Mouse (Mus musculus): ENCODE results near the gene Polr1c. TPM values are rescaled to one million over a fixed set of nuclear protein-coding genes. Genes with fewer than 3 reads are reported as not detected.
A peak's percentile ranks its signal among the peaks of the same experiment; 100 is the strongest.

Polr1c gene
- polyA plus RNA-seq, 1 experiment: 105 TPM

GRCm38 (mm10) chr17:46262201-46262694 is 14.4 kb upstream of the Polr1c start:
- no peak for TF ChIP-seq CEBPB (IDR thresholded peaks at IDR 0.05; ENCODE audit: insufficient read depth, poor library complexity, severe bottlenecking)
- TF ChIP-seq SRF (IDR thresholded peaks at IDR 0.05; ENCODE audit: control insufficient read depth, insufficient read length, low read depth): no peak
- no peak for TF ChIP-seq POLR2A (IDR thresholded peaks at IDR 0.05; ENCODE audit: insufficient read length, low read depth)
- no peak for TF ChIP-seq POLR2AphosphoS2 (IDR thresholded peaks at IDR 0.05; ENCODE audit: insufficient read length, low read depth)
- no peak for TF ChIP-seq REST (IDR thresholded peaks at IDR 0.05; ENCODE audit: insufficient read depth, insufficient read length)
- TF ChIP-seq MYOD1 (IDR thresholded peaks at IDR 0.05; ENCODE audit: control insufficient read depth in 1 of 3, insufficient read length in 2 of 3, low read depth in 2 of 3): no peak
- TF ChIP-seq TCF3 (IDR thresholded peaks at IDR 0.05; ENCODE audit: insufficient read length, low read depth): no peak
- TF ChIP-seq MAX (IDR thresholded peaks at IDR 0.05; ENCODE audit: low read depth): no peak
- TF ChIP-seq USF1 (IDR thresholded peaks at IDR 0.05; ENCODE audit: low read depth): no peak
- TF ChIP-seq E2F4 (IDR thresholded peaks at IDR 0.05; ENCODE audit: insufficient read depth): no peak
- TF ChIP-seq MYOG (IDR thresholded peaks at IDR 0.05; ENCODE audit: control insufficient read depth in 1 of 3, insufficient read depth in 1 of 3, insufficient read length in 2 of 3, low read depth in 2 of 3): no peak
- no peak for TF ChIP-seq TCF12 (IDR thresholded peaks at IDR 0.05; ENCODE audit: insufficient read depth, poor library complexity, severe bottlenecking)
- Histone ChIP-seq H3K79me2 (ENCODE audit: control insufficient read depth, insufficient read depth) (peaks cover 17% of the 10 kb centered on the region), H3K4me2 (ENCODE audit: low read depth) (no peak overlapping the region), H3ac (ENCODE audit: control insufficient read depth, insufficient read length) (no peak overlapping the region), H3K27me3 (ENCODE audit: control insufficient read depth, insufficient read depth, insufficient read length) (no peaks in the 10 kb centered on the region), H3K4me3 (no peak overlapping the region), H3K36me3 (ENCODE audit: control insufficient read depth, insufficient read depth) (peaks cover 22% of the 10 kb centered on the region)

DNA sequence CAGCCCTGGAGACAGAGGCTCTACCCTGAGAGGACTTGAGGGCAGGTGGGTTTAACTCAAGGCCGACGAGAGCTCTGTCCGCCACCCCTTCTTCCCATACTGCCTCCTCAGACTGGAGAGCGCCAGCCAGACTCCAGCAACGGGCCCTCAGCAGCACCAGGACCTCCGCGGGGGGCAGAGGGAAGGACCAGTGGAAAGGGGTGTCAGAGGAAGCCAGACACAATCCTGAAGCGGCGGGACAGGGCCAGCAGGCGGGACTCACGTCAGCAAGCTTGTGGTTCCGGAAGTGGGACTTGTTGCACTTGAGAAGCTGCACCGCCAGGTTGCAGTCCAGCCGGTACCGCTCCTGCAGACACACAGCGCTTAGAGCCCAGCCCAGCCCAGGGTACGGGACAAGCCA is 11.8 kb upstream of the Polr1c start:
- TF ChIP-seq POLR2AphosphoS2 (IDR thresholded peaks at IDR 0.05; ENCODE audit: insufficient read length, low read depth) (peak; percentile 8), MYOD1 (IDR thresholded peaks at IDR 0.05; ENCODE audit: control insufficient read depth in 1 of 3, insufficient read length in 2 of 3, low read depth in 2 of 3) (no peak)
- no peak overlapping the region for H3K4me2 ChIP-seq (ENCODE audit: low read depth)
- no peaks in the 10 kb centered on the region for H3K27me3 ChIP-seq (ENCODE audit: control insufficient read depth, insufficient read depth, insufficient read length)
- no peak overlapping the region for H3ac ChIP-seq (ENCODE audit: control insufficient read depth, insufficient read length)
- H3K4me3 ChIP-seq: no peak overlapping the region
- H3K79me2 ChIP-seq (ENCODE audit: control insufficient read depth, insufficient read depth): peaks cover 5% of the 10 kb centered on the region
- H3K36me3 ChIP-seq (ENCODE audit: control insufficient read depth, insufficient read depth): peaks cover 17% of the 10 kb centered on the region

DNA sequence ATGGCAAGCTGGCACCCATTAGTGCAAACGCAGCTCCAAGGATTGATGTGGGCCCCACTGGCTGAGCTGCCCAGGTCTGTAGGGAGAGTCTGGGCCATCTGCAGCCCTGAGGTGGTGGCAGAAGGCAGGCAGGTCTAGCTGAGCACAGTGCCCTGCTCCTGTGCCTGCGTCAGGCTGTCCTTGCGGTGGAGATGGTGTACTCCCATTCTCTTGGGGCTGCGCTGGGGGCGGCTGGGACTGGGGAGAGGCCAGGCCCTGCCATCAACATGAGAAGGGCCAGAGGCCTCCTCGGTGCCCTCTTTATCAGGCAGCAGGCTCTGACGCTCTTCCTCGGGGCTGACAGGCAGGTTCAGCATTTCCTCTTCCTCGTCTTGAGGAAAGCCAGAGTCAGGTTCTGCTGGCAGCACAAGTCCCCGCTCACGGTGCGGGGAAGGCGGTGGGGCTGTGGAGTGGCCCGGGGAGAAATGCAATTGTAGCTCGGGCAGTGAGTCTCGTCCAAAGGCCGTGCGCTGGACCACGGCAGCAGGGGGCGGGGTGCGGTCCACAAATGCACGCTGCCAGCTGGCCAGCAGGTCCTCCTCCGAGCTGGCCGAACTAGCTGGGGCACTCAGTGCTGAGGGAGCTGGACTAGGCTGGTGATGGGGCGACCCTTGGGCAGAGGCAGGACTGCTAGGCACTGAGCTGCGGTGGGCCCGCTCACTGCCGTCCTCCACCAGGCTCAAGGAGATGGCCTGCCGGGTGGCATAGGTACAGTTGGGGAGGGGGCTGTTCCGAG is 10.6 kb upstream of the Polr1c start:
- peaks cover 10% of the 10 kb centered on the region for H3K36me3 ChIP-seq (ENCODE audit: control insufficient read depth, insufficient read depth)
- H3K79me2 ChIP-seq (ENCODE audit: control insufficient read depth, insufficient read depth): no peaks in the 10 kb centered on the region
- H3K27me3 ChIP-seq (ENCODE audit: control insufficient read depth, insufficient read depth, insufficient read length): no peaks in the 10 kb centered on the region
- TF ChIP-seq CEBPB (IDR thresholded peaks at IDR 0.05; ENCODE audit: insufficient read depth, poor library complexity, severe bottlenecking) (no peak), POLR2AphosphoS2 (IDR thresholded peaks at IDR 0.05; ENCODE audit: insufficient read length, low read depth) (peak; percentile 52), POLR2A (IDR thresholded peaks at IDR 0.05; ENCODE audit: insufficient read length, low read depth) (peak; percentile 11), MYOD1 (IDR thresholded peaks at IDR 0.05; ENCODE audit: control insufficient read depth in 1 of 3, insufficient read length in 2 of 3, low read depth in 2 of 3) (no peak)
- H3K4me2 ChIP-seq (ENCODE audit: low read depth): no peak overlapping the region
- H3K4me3 ChIP-seq: no peak overlapping the region
- no peak overlapping the region for H3ac ChIP-seq (ENCODE audit: control insufficient read depth, insufficient read length)

GRCm38 (mm10) chr17:46255147-46255546 is 7.3 kb upstream of the Polr1c start:
- Histone ChIP-seq H3ac (ENCODE audit: control insufficient read depth, insufficient read length) (no peak overlapping the region), H3K36me3 (ENCODE audit: control insufficient read depth, insufficient read depth) (no peaks in the 10 kb centered on the region), H3K27me3 (ENCODE audit: control insufficient read depth, insufficient read depth, insufficient read length) (no peaks in the 10 kb centered on the region), H3K4me2 (ENCODE audit: low read depth) (no peak overlapping the region), H3K79me2 (ENCODE audit: control insufficient read depth, insufficient read depth) (no peaks in the 10 kb centered on the region), H3K4me3 (no peak overlapping the region)
- no peak for TF ChIP-seq MYOG (IDR thresholded peaks at IDR 0.05; ENCODE audit: control insufficient read depth in 1 of 3, insufficient read depth in 1 of 3, insufficient read length in 2 of 3, low read depth in 2 of 3)
- no peak for TF ChIP-seq TCF12 (IDR thresholded peaks at IDR 0.05; ENCODE audit: insufficient read depth, poor library complexity, severe bottlenecking)
- TF ChIP-seq CEBPB (IDR thresholded peaks at IDR 0.05; ENCODE audit: insufficient read depth, poor library complexity, severe bottlenecking): no peak
- TF ChIP-seq TCF3 (IDR thresholded peaks at IDR 0.05; ENCODE audit: insufficient read length, low read depth): no peak
- TF ChIP-seq E2F4 (IDR thresholded peaks at IDR 0.05; ENCODE audit: insufficient read depth): no peak
- no peak for TF ChIP-seq POLR2A (IDR thresholded peaks at IDR 0.05; ENCODE audit: insufficient read length, low read depth)
- TF ChIP-seq POLR2AphosphoS2 (IDR thresholded peaks at IDR 0.05; ENCODE audit: insufficient read length, low read depth): no peak
- no peak for TF ChIP-seq MAX (IDR thresholded peaks at IDR 0.05; ENCODE audit: low read depth)
- TF ChIP-seq REST (IDR thresholded peaks at IDR 0.05; ENCODE audit: insufficient read depth, insufficient read length): no peak
- TF ChIP-seq MYOD1 (IDR thresholded peaks at IDR 0.05; ENCODE audit: control insufficient read depth in 1 of 3, insufficient read length in 2 of 3, low read depth in 2 of 3): no peak
- TF ChIP-seq SRF (IDR thresholded peaks at IDR 0.05; ENCODE audit: control insufficient read depth, insufficient read length, low read depth): no peak

DNA sequence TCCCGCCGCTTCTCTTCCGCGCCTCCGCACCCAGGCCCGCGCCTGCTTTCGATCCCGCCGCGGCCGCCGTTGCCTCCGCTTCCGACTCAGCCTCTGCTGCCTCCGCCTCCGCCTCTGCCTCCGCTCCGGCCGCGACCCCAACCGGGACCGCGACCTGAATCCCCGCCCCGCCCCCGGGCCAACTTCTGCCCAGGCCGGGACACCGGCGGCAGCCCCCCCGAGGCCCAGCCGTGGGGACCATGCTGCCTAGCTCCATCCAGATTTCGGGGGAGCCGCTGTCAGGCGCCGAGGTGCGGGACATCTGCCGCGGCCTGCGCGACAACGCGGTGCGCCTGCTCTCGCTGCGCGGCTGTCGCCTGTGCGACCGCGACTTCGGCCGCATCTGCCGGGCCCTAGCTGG is 6.3 kb upstream of the Polr1c start:
- Histone ChIP-seq H3K27me3 (ENCODE audit: control insufficient read depth, insufficient read depth, insufficient read length) (no peaks in the 10 kb centered on the region), H3K79me2 (ENCODE audit: control insufficient read depth, insufficient read depth) (peaks cover 5% of the 10 kb centered on the region), H3K4me3 (peak overlapping the region; percentile 28), H3ac (ENCODE audit: control insufficient read depth, insufficient read length) (peak overlapping the region; percentile 55), H3K36me3 (ENCODE audit: control insufficient read depth, insufficient read depth) (no peaks in the 10 kb centered on the region), H3K4me2 (ENCODE audit: low read depth) (peak overlapping the region; percentile 60)
- TF ChIP-seq MYOG (IDR thresholded peaks at IDR 0.05; ENCODE audit: control insufficient read depth in 1 of 3, insufficient read depth in 1 of 3, insufficient read length in 2 of 3, low read depth in 2 of 3): no peak
- peak in 2 of 3 experiments; percentile 7 to 33 for TF ChIP-seq MYOD1 (IDR thresholded peaks at IDR 0.05; ENCODE audit: control insufficient read depth in 1 of 3, insufficient read length in 2 of 3, low read depth in 2 of 3)
- TF ChIP-seq POLR2A (IDR thresholded peaks at IDR 0.05; ENCODE audit: insufficient read length, low read depth): no peak
- TF ChIP-seq SRF (IDR thresholded peaks at IDR 0.05; ENCODE audit: control insufficient read depth, insufficient read length, low read depth): no peak

All from myocyte (in vitro differentiated cells).